Mouse (Mus musculus) neural tube, embryonic 11.5 days (tissue): ENCODE data around the gene Slc39a2. TPM values are rescaled to one million over a fixed set of nuclear protein-coding genes. Genes with fewer than 3 reads are reported as not detected.

Experiments
- ATAC-seq: fragments of 200-750 bp; cut with Nextera tagmentation; 2 replicates; pipeline ENCODE4 v1.8.0; 2017; ENCODE audit warnings: moderate number of reproducible peaks, mild to moderate bottlenecking, moderate TSS enrichment, moderate library complexity; ENCODE audit not compliant: insufficient read depth, low FRiP score, low TSS enrichment
- DNase-seq: peaks from one replicate; pipeline ENCODE4 v3.0.0-alpha.2; 2015; ENCODE audit warnings: low spot score
- H3K27ac ChIP-seq: fragments of 300-500 bp; sonication (generic); 2 replicates; pipeline ENCODE4 v1.5.1; 2014; ENCODE audit warnings: low read depth, mild to moderate bottlenecking, low read length
- H3K27me3 ChIP-seq: fragments of 300-500 bp; sonication (generic); 2 replicates; pipeline ENCODE4 v1.6.1; 2014; ENCODE audit warnings: mild to moderate bottlenecking, low read length, mixed read lengths; ENCODE audit not compliant: control insufficient read depth, insufficient read depth
- H3K36me3 ChIP-seq: fragments of 300-500 bp; sonication (generic); 2 replicates; pipeline ENCODE4 v1.6.1; 2014; ENCODE audit warnings: mild to moderate bottlenecking, low read length, moderate library complexity, mixed read lengths; ENCODE audit not compliant: control insufficient read depth, insufficient read depth
- H3K4me1 ChIP-seq: fragments of 300-500 bp; sonication (generic); 2 replicates; pipeline ENCODE4 v1.6.1; 2014; ENCODE audit warnings: low read length, mixed read lengths; ENCODE audit not compliant: control insufficient read depth, insufficient read depth
- H3K4me2 ChIP-seq: fragments of 300-500 bp; sonication (generic); 2 replicates; pipeline ENCODE4 v1.6.1; 2014; ENCODE audit warnings: low read depth, mild to moderate bottlenecking, moderate library complexity
- H3K4me3 ChIP-seq: fragments of 300-500 bp; sonication (generic); 2 replicates; pipeline ENCODE4 v1.5.1; 2014; ENCODE audit warnings: low read depth, low read length
- H3K9ac ChIP-seq: fragments of 300-500 bp; sonication (generic); 2 replicates; pipeline ENCODE4 v1.6.1; 2014; ENCODE audit warnings: mild to moderate bottlenecking, low read length
- H3K9me3 ChIP-seq: fragments of 300-500 bp; sonication (generic); 2 replicates; pipeline ENCODE4 v1.6.1; 2016; ENCODE audit warnings: low read length; ENCODE audit not compliant: control insufficient read depth
- WGBS: fragments of 180-500 bp; shearing (Covaris S2); extraction: QIAGEN DNeasy Blood & Tissue Kit; methylation state at CpG from one replicate; pipeline ENCODE4 v1.1.7; 2014; 5-methylcytosine and 5-hydroxymethylcytosine counted together
- polyA plus RNA-seq: library from polyadenylated mRNA; unstranded; fragments of >200 nt; fragmentation: Nextera tagmentation; extraction: Ambion mirVana; gene quantifications from 2 replicates; pipeline ENCODE4 v1.2.1, GENCODE M21; 2014

Slc39a2 gene
- polyA plus RNA-seq, 1 experiment from 2014 or later: 0.40 TPM

DNA sequence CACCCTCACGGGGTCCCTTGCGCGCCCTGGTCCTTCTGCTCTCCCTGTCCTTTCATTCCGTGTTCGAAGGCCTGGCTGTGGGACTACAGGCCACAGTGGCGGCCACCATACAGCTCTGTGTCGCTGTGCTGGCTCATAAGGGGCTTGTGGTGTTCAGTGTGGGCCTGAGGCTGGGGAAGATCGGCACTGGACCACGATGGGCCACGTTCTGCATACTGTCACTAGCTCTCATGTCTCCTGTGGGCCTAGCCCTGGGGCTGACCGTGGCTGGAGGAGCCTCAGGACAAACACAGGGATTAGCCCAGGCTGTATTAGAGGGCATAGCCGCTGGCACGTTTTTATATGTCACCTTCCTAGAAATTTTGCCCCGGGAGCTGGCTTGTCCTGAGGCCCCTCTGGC, 2.4 kb downstream of the Slc39a2 start:
- DNase-seq (no peak), ATAC-seq (no peak)
- Histone ChIP-seq H3K4me2 (no peak overlapping the region), H3K9ac (no peak overlapping the region), H3K4me1 (no peaks in the 10 kb centered on the region), H3K9me3 (no peaks in the 10 kb centered on the region), H3K4me3 (no peak overlapping the region), H3K27me3 (no peaks in the 10 kb centered on the region), H3K36me3 (peaks cover 10% of the 10 kb centered on the region), H3K27ac (no peak overlapping the region)
- WGBS: 79% methylated on average over 14 of the region's 14 CpGs

DNA sequence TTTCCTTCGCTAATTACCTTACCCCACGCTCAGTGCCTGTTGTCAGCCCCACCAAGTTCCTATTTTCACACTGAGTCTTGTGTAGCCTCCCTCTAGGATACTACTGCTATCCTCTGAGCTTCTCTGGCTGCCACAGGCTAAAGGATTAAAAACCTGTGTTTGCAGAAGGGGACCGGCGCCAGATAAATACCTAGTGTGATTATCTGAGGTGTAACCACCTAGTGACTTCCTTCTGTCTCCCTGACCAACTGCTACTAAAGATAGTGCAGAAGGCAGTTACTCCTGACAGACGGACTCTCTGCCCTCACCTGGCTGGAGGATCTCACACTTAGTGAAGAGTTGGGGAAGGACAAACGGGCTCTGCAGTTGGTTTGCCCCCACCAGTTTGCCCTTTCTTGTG, 3.3 kb downstream of the Slc39a2 start:
- WGBS: 88% methylated on average over 6 of the region's 6 CpGs
- no peaks in the 10 kb centered on the region for H3K9me3 ChIP-seq
- H3K4me2 ChIP-seq: no peak overlapping the region
- peaks cover 3% of the 10 kb centered on the region; the same call in 1 of the 2 replicates for H3K36me3 ChIP-seq
- no peak overlapping the region for H3K27ac ChIP-seq
- H3K4me1 ChIP-seq: no peaks in the 10 kb centered on the region
- H3K4me3 ChIP-seq: no peak overlapping the region
- DNase-seq (no peak), ATAC-seq (no peak)
- no peaks in the 10 kb centered on the region for H3K27me3 ChIP-seq
- H3K9ac ChIP-seq: no peak overlapping the region

DNA sequence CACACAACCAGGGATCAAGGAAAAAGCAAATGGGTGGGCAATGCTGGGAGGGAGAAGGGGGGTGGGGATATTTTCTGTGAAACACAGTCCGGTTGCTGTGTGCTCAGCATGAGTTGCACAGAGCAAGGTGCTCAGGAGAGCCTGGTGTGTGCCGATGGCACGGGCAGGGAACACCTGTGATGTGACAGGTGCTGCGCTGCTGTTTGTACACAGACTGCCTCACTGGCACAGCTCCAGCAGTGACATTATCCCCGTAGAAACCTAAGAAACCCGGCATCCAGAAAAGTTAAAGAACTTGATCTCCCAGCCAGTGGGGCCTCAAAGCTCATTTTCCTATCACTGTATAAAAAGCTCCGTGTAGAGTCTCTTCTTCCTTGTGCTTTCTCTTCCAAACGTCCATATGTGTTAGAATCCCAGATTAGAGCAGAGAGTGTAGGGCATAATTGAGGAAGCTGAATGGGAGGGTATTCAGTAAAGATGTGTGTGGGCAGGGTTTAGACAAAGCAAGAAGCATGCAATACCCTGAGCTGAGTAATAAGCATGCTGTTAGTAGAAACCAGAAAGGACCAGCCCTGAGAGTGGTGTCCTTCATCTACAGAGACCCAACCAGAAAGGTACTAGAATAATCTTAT, 4.0 kb downstream of the Slc39a2 start:
- Histone ChIP-seq H3K27me3 (no peaks in the 10 kb centered on the region), H3K4me2 (no peak overlapping the region), H3K4me1 (no peaks in the 10 kb centered on the region), H3K36me3 (no peaks in the 10 kb centered on the region), H3K4me3 (no peak overlapping the region), H3K9me3 (no peaks in the 10 kb centered on the region), H3K9ac (no peak overlapping the region), H3K27ac (no peak overlapping the region)
- DNase-seq (no peak), ATAC-seq (no peak)
- WGBS: 87% methylated on average over 8 of the region's 8 CpGs

DNA sequence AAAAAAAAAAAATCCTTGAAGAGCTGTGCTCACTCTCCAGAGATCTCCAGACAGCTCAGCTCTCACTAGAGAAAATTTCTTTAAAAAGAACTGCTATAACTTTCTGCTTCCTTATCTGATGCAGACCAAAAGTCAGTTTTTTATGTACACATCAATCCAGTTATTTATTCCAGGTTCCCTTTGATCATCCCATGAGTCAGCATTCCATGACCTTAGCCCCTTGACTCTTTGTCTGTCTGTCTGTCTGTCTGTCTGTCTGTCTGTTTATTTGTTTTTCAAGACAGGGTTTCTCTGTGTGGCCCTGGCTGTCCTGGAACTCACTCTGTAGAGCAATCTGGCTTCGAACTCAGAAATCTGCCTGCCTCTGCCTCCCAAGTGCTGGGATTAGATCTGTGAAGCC, 6.7 kb downstream of the Slc39a2 start:
- WGBS: 86% methylated on average over 1 of the region's 1 CpGs

DNA sequence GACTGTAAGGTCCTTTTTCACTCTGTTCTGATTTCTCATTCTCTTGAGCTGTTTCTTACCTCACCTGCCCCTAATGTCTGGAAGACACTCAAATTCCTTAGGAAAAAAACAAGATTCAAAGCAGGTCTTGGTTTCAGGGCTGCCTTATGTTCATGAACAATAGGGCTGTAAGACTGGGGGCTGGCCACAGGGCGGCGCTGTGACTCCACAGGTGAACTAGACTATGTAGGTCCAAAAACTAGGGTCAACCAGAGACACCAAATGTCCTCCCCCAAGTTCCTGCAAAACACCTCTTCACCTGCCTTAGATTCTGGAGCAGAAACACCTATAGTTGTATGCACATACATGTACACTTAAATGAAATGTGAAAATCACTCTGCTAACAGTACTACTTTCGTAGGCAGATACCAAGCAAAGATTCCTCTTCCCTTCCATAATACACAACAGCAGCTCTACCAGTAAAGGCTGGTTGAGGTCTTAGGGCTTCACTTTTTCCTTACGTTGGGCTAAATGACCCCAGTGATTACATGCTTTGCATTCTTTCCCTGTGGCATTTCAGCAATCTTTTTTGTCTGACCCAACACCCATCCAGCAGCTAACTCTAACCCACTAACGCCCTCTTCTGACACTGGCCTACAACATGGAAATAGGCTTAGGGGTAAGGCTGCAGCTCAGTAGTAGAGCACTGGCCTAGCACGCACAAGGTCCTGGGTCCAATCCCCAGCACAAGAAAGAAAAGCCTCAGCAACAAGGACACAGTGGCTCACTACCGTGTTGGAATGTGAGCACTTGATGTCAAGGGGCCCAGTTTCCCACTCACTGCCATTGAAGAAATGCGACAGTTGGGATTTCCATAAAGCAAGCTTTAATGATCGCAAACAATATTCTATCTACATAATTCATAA, 10.4 kb downstream of the Slc39a2 start:
- ATAC-seq (peak; percentile 65; the same call in 1 of the 2 replicates), DNase-seq (peak; percentile 80)
- WGBS: 62% methylated on average over 9 of the region's 9 CpGs
- H3K9ac ChIP-seq: no peak overlapping the region
- no peaks in the 10 kb centered on the region for H3K36me3 ChIP-seq
- no peaks in the 10 kb centered on the region for H3K4me1 ChIP-seq
- H3K4me2 ChIP-seq: no peak overlapping the region
- H3K9me3 ChIP-seq: no peaks in the 10 kb centered on the region
- H3K27me3 ChIP-seq: no peaks in the 10 kb centered on the region
- no peak overlapping the region for H3K27ac ChIP-seq
- H3K4me3 ChIP-seq: no peak overlapping the region

More for the DNA sequence above, 6.7 kb downstream of the Slc39a2 start:
- H3K9me3 ChIP-seq: no peaks in the 10 kb centered on the region
- H3K4me3 ChIP-seq: no peak overlapping the region
- no peaks in the 10 kb centered on the region for H3K36me3 ChIP-seq
- no peak overlapping the region for H3K9ac ChIP-seq
- no peaks in the 10 kb centered on the region for H3K27me3 ChIP-seq
- no peak overlapping the region for H3K4me2 ChIP-seq
- H3K4me1 ChIP-seq: no peaks in the 10 kb centered on the region
- no peak overlapping the region for H3K27ac ChIP-seq
- no peak for DNase-seq
- no peak for ATAC-seq

DNA sequence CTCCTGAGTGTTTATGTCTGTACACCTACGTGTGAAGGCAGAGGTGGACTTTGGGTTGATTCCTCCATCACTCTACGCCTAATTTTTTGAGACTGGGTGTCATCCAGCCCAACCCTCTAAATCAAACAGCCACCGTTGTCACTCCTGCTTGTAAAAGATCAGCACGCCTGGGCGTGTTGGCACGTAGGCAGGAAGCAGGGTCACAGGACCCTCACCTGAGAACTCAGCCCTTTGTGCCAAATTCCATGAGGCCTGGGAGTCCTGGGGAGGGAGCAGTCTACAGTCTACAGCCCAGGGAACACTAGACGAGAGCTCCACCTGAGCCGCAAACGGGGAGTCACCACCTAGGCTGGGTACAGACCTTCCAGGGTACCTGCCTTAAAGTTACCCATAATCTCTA, 11.1 kb downstream of the Slc39a2 start:
- H3K9me3 ChIP-seq: no peaks in the 10 kb centered on the region
- no peaks in the 10 kb centered on the region for H3K36me3 ChIP-seq
- H3K4me3 ChIP-seq: no peak overlapping the region
- H3K4me2 ChIP-seq: no peak overlapping the region
- no peak overlapping the region for H3K9ac ChIP-seq
- 93% methylated on average over 9 of the region's 9 CpGs for WGBS
- H3K27me3 ChIP-seq: no peaks in the 10 kb centered on the region
- no peak for ATAC-seq
- H3K4me1 ChIP-seq: no peaks in the 10 kb centered on the region
- no peak overlapping the region for H3K27ac ChIP-seq
- DNase-seq: no peak

DNA sequence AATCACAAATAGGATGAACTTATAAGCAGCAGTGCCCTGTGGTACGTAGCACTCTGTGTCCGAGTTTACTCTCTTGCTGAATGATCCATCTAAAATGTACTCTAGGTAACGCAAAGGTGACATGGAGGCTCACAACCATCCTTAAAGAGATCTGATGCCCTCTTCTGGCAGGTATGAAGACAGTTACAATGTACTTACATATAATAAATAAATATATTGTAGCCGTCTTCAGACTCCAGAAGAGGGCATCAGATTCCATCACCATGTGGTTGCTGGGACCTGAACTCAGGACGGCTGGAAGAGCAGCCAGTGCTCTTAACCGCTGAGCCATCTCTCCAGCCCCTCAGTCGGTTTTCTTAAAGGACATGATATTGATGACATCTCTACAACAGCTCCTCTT, 12.0 kb downstream of the Slc39a2 start:
- H3K27ac ChIP-seq: no peak overlapping the region
- ATAC-seq (no peak), DNase-seq (no peak)
- no peaks in the 10 kb centered on the region for H3K27me3 ChIP-seq
- no peaks in the 10 kb centered on the region for H3K4me1 ChIP-seq
- no peak overlapping the region for H3K4me2 ChIP-seq
- no peak overlapping the region for H3K9ac ChIP-seq
- 74% methylated on average over 7 of the region's 7 CpGs for WGBS
- H3K4me3 ChIP-seq: no peak overlapping the region
- no peaks in the 10 kb centered on the region for H3K9me3 ChIP-seq
- H3K36me3 ChIP-seq: no peaks in the 10 kb centered on the region

DNA sequence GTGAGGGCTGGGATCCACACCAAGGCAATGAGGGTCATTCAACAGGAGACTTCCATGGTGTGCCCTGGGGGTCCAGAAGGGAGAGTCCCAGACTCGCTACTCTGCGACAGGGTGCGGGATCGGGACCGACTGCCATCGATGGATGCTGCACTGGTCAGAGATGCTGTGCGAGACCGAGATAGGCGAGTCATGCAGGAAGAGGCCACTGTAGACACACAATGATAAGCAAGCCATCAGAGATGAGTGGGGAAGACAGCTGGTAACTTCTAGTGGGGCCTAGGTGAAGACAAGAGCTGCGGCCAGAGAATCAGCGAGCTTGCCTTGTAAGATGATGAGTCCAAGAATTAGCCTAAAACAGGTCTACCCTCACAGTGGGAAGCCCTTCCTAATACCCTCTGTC, 13.4 kb downstream of the Slc39a2 start:
- ATAC-seq: no peak
- no peak for DNase-seq
- Histone ChIP-seq H3K4me1 (no peaks in the 10 kb centered on the region), H3K9me3 (no peaks in the 10 kb centered on the region), H3K36me3 (no peaks in the 10 kb centered on the region), H3K4me2 (no peak overlapping the region), H3K27ac (no peak overlapping the region), H3K4me3 (no peak overlapping the region), H3K9ac (no peak overlapping the region), H3K27me3 (no peaks in the 10 kb centered on the region)
- 95% methylated on average over 11 of the region's 11 CpGs for WGBS

DNA sequence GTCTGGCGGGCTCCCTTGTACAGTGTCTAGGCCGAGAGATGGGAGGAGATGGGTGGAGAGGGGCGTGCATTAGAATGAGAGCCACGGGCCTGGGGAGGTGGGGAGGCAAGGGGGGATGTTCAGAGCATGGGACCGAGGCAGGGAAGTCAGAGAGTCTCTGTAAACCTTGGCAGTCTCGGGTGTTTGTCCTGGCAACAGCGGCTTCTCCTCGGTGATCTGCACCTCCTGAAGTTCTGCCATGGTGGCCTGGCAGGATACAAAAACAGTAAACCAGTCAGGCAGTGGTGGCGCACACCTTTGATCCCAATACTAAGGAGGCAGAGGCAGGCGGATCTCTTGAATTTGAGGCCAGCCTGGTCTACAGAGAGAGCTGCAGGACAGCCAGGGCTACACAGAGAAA, 18.6 kb downstream of the Slc39a2 start:
- Histone ChIP-seq H3K9ac (no peak overlapping the region), H3K9me3 (no peaks in the 10 kb centered on the region), H3K4me3 (no peak overlapping the region), H3K27ac (no peak overlapping the region), H3K4me1 (peaks cover 5% of the 10 kb centered on the region), H3K4me2 (no peak overlapping the region), H3K27me3 (peaks cover 4% of the 10 kb centered on the region; the same call in 1 of the 2 replicates), H3K36me3 (no peaks in the 10 kb centered on the region)
- DNase-seq (no peak), ATAC-seq (no peak)
- WGBS: 85% methylated on average over 10 of the region's 10 CpGs
